Mouse (Mus musculus) c-Kit-negative CD71-positive TER-119-positive erythroid progenitor cells, embryonic 14.5 days (primary cell): ENCODE measurements at regions not wholly inside any gene's neighbourhood (a gene's known extent, or its start where the extent isn't known, plus 50 kb on each side); places are given as distances from the start of the nearest gene placed in this dataset.

Experiments used
- DNase-seq: peaks from one replicate; pipeline ENCODE4 v3.0.0-alpha.2; 2013; ENCODE audit warnings: low read depth, low spot score

- DNase-seq = no peak
These were observed 145.0 kb downstream of the Spata18 start for GRCm38 (mm10) chr5:73796201-73796600.

- no peak for DNase-seq
These were observed 146.8 kb downstream of the Spata18 start for GRCm38 (mm10) chr5:73797980-73798379.

- no peak for DNase-seq
These were observed 152.3 kb downstream of the Spata18 start for GRCm38 (mm10) chr5:73803431-73803830.

GRCm38 (mm10) chr5:73804556-73805230 is 153.5 kb downstream of the Spata18 start:
- no peak for DNase-seq

- DNase-seq = no peak
These were observed 159.5 kb downstream of the Spata18 start for GRCm38 (mm10) chr5:73810660-73811059.

GRCm38 (mm10) chr5:73811094-73811521 is 159.9 kb downstream of the Spata18 start:
- no peak for DNase-seq

- no peak for DNase-seq
These were observed 164.6 kb downstream of the Spata18 start for GRCm38 (mm10) chr5:73815752-73816151.

GRCm38 (mm10) chr5:73817180-73817579 is 166.0 kb downstream of the Spata18 start:
- no peak for DNase-seq

GRCm38 (mm10) chr5:73821956-73822545 is 170.9 kb downstream of the Spata18 start:
- DNase-seq = no peak

- no peak for DNase-seq
These were observed 172.2 kb downstream of the Spata18 start for GRCm38 (mm10) chr5:73823421-73823820.

GRCm38 (mm10) chr5:73826941-73827340 is 175.8 kb downstream of the Spata18 start:
- DNase-seq = no peak

- no peak for DNase-seq
These were observed 182.5 kb downstream of the Spata18 start for GRCm38 (mm10) chr5:73833721-73834120.

- no peak for DNase-seq
These were observed 192.6 kb downstream of the Spata18 start for GRCm38 (mm10) chr5:73843776-73844175.

GRCm38 (mm10) chr5:73846096-73846782 is 195.1 kb downstream of the Spata18 start:
- no peak for DNase-seq

- no peak for DNase-seq
These were observed 195.6 kb downstream of the Spata18 start for GRCm38 (mm10) chr5:73846783-73847151.

- no peak for DNase-seq
These were observed 200.3 kb downstream of the Spata18 start for GRCm38 (mm10) chr5:73851501-73851900.

- DNase-seq = no peak
These were observed 203.0 kb downstream of the Spata18 start for GRCm38 (mm10) chr5:73854025-73854773.

- no peak for DNase-seq
These were observed 203.7 kb downstream of the Spata18 start for GRCm38 (mm10) chr5:73854774-73855371.

- no peak for DNase-seq
These were observed 208.1 kb downstream of the Spata18 start for GRCm38 (mm10) chr5:73859320-73859719.

- peak; percentile 9 for DNase-seq
These were observed 204.0 kb downstream of the Usp46 start for GRCm38 (mm10) chr5:73864138-73864761.
